Mouse (Mus musculus) 3T3-L1 (cell line): Measurements from ENCODE around the gene Cdh23.
A peak's percentile ranks its signal among the peaks of the same experiment; 100 is the strongest.

Experiments used
- DNase-seq: peaks from one replicate; pipeline ENCODE4 v3.0.0-alpha.2; 2015; ENCODE audit warnings: low read depth, low spot score

The Cdh23 gene

DNA sequence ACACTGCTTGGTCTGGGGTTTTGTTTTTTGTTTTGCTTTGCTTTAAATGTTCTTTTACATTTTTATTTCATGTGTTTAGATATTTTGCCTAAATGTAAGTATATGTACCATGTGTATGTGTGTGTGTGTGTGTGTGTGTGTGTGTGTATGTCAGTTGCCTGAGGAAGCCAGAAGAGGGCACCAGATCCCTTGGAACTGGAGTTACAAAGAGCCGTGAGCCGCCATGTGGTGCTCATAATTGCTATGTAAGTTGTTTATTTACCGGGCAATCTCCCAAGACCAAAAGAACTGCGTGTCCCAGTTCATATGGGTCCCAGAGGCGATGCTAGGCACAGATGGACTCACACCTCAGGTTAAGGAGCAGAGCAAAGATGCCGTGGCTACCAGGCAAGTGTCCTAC is 214.9 kb downstream of the Cdh23 start:
- no peak for DNase-seq

DNA sequence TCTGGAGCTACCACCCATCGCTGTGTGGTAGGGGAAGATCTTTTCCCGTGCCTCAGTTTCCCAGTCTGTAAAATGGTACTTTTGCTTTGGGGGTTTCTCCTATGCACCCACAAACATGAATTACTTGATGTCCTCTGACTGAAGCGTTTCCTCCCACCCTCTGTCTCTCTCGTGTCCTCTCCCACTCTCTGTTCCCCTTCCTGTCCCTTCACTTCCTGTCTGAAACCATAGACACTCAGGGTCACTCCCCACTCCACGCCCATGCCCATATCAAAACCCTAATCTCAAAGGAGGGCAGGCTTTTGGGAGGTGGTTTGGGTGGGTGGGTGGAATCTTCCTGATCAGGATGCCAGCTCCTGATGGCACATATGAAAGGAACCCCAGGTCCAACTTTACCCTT is 221.7 kb downstream of the Cdh23 start:
- no peak for DNase-seq

DNA sequence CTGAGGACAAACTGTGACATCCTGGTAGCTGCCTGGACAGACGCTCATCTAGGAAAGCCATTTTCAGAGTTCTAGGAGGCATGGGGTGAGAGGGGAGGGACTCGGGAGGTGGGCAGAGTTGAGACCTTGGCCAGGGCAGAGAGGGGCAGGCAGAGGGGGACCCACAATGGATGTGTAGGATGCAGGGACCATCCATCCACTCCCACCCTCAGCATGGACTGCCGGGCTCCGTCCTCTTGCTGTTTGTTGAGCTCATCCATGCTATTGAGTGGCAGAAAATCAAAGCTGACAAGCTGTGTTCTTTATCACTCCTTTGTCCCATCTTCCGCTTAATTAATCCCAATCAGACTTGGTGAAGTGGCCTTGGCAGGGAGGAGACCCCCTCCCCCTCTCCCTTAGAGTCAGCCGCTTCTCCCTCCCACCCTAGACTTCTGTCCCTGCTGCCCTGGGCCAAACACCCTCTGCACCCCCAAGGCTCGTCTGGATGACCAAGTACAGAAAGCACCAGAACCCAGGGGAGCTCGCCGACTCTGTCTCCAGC is 222.4 kb downstream of the Cdh23 start:
- DNase-seq = no peak

DNA sequence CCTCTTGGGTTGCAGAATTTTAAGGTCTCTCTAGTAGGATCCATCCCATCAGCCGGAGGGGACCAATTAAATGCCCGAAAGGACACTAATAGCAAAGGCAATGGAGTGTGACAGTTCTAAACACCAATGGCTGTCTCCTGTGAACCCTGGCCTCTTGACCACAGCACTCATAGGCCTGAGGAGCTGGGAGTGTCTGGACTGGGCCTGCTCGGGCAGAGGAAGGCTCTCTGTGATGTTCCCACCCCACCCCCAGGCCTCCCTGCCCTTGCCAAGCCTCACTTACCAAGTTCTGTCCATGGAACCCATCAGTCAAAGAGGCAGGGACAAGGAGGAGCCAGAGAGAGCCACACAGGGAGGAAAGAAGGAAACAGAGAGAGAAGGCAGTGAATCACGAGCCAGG is 228.5 kb downstream of the Cdh23 start:
- no peak for DNase-seq

DNA sequence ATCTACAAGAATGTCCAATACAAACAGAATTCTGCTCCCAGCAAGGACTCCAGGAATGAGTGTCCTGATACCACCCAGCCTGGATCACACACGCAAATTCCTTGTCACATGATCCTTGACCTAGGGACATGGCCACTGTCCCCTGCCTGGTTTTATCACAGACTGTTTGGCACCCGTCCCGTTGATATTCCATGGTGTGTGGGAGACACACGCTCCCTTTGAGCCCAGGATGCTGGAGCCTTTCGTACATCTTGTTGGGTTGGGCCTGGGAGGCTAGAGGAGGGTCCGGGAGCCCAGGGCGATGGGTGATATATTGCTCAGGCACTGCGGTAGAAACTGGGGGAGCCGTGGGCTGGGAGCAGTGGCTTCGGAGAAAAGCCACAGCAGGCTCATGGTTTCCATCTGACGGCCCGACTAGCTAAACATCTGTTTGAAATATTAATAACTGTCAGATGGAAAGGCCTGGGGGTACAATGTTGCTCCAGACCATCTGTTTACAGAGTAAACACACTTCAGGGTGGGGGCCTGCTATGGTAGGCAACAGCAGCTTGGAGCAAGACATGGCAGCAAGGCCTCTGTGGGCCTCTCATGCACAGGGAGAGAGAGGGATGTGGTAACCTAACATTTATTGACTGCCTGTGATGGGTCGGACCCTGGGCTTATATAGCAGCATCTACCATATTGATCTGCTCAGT is 232.2 kb downstream of the Cdh23 start:
- DNase-seq = no peak

DNA sequence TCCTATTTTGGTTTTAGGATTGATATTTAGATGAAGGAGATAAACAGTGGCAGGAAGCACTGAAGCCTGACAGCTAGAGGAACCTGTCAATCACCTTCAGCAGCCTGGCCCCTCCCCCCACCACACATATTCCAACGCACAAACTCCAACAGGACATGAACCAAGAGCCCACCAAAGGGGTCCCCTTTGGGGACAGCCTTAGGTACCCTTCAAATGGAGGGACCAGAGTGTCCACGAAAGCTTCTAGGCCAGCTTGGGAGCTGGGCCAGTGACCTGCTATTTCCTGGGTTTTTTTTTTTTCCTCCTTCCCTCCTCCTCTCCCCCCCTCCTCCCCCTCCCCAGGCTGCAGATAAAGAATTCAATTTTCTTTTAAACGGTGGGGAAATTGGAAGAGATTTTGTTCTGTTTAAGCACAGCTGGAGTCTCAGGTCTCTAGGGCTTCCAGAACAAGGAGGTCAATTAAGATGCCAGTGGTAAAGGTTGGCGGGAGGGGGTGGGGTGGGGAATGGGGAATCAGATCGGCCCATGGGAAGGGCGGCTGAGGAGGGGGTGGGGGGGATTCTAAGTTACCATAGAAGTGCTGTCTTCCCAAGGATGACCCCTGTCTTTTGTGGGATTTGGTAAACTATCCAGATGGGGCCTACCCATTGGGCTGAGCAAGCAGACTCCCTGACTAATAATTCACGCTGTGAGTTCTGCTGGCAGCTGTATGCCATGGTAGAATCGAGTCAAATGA is 239.5 kb downstream of the Cdh23 start:
- no peak for DNase-seq

DNA sequence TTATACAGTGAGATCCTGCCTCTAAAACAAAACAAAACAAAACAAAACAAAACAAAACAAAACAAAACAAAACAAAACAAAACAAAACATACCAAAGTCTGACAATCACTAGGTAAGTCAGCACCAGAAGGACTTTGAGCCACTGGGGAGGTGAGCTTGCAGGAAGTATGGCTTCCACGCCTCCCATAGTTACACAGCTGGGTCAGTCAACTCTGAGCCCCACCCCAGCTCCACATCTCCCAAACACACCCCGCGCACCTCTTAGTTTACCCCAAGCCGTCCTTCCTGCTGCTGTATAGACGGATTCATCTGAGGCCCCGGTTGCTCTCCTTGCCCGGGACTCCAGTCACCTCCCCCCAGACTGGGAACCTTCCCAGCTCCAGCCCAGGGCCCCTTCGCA is 241.1 kb downstream of the Cdh23 start:
- no peak for DNase-seq

DNA sequence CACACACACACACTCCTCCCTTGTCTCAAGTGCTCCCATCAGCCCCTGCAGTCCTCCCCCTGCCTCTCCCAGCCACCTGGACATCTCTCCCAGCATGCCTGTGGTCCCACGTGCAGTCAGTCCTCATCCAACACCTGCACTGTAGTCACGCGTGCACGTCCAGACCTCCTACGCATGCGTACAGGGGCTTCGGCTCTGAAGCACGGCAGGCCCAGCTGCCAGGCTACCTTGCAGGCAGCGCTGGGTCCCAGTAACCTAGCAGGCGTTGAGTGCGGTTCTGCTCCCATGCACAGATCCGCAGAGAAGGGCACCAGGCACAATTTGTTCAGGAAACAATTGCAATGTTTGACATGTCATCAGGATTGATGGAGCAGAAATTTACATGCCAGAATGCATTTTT is 249.1 kb downstream of the Cdh23 start:
- no peak for DNase-seq

DNA sequence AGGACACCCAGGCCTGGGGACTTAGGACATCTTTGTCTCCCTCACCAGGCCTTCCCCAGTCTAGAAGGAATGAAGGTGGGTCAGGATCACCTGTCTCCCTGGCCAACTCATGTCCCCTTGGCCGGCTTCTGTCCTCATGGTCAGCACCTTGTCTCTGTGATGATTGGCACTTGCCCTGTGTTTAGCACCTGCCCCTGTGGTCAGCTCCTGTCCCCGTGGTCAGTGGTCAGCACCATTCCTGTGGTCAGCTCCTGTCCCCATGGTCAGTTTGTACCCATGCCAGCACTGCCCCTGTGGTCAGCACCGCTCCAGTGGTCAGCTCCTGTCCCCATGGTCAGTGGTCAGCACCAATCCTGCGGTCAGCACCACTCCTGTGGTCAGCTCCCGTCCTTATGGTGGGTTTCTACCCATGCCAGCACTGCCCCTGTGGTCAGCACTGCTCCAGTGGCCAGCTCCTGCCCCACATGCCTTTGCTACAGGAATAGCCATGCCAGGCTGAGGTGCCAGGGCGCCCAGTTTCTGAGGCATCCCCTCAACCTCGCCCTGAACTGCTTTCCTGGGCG is 251.2 kb downstream of the Cdh23 start:
- DNase-seq = peak; percentile 63

DNA sequence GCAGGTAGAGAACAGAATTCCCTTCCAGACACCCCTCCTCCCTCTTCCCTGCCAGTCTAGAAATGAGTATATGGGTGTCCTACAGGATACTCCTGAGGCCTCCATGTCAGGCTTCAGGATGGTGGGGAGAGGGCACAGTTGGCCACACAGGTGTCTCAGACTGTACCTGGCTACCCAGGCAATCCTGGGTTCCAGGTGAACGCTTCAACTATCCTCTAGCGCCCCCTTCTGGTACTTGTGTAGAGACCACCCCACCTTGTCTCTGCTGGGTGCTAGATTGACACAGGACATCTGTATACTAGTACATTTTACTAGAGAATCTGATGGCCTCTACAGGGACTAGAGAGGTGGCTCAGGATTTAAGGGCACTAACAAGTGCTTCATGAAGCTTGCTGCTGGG is 253.2 kb downstream of the Cdh23 start:
- no peak for DNase-seq

DNA sequence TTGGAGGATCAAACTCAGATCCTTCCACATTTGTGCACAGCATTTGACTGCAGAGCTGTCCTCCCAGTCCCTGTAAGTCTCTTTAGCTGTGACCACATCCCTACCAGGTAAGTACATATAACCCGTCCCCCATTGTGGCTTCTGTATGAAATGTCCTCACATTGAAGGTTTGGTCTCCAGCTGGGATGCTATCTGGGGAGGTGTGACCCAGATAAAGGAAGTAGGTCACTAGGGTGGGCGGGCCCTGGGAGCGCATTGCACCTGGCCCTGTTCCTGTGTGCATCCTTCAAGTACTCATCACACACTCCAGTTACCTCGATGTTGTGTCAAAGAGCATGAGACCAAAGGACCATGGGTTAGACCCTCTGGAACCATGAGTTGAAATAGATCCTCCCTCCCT is 254.0 kb downstream of the Cdh23 start:
- DNase-seq = no peak

DNA sequence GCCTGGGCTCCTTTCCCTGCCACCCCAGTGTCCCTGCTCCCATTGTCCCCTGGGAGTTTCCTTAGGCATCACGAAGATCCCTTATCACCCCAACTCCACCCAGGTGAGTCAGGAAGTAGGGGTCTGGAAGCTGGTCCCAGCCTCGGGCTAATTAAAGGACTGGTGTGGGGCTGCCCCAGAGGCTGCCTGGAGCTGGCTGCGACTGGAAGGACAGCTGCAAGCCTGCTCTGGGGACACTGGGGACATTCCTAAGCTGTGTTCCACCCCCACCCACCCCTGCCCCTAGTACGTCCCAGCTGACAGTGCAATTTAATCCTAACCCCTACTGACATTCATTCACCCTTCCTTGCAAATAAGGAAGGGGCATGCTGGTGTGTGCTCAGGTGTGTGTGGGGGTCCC is 263.6 kb downstream of the Cdh23 start:
- no peak for DNase-seq

DNA sequence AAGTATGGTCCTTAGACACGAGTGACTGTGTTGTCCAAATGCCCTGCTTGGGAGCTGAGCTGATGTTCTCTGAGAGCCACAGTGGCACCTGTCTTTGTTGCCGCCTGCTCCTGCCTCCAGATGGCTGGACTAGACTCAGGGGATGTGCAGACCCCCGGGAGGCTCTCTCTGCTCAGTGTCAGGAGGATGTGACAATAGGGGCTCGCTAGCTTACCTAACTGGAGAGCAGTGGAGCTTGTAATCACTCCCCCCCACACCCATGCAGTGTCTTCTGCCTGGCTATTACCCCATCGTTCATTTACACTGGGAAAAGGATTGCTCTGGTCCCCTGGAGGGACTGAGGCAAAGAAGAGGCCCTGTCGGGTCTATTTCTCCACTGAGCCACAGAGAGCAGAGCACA is 265.7 kb downstream of the Cdh23 start:
- no peak for DNase-seq

DNA sequence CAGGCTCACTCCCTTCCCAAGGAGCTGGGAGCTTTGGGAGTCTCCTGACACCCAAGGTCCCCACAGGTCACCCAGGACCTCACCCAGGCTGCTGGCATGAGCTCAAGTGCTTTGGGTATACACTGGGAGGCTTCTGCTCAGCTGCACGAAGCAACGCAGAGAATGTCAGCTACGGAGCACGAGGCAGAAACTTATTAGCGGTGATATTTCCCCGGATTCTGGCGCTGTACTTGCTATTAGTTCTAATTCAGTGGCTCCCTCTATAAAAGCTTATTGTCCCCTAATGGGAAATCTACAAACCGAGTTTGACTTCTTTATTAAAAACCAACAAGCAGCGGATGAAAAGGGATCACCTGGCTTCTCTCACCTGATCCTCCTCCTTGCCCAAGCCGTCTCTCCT is 266.3 kb downstream of the Cdh23 start:
- DNase-seq = no peak

DNA sequence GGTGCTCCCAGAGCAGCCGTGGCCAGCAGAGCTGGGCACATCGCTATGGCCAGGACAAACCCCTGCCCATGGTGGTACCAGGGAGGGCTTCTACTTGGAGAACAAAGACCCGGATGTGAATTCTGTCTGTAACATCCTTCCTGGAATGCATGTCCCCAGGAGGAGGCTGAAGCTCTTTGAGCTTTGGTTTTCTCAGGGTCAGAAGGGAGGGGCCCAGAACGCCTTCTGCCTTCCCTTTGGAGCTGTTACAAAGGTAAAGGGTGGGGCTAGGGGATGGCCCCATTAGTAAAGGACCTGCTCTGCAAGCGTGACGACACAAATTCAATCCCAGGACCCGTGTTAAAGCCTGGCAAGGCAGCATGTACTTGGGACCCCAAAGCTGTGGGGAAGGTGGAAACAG is 273.5 kb downstream of the Cdh23 start:
- no peak for DNase-seq

DNA sequence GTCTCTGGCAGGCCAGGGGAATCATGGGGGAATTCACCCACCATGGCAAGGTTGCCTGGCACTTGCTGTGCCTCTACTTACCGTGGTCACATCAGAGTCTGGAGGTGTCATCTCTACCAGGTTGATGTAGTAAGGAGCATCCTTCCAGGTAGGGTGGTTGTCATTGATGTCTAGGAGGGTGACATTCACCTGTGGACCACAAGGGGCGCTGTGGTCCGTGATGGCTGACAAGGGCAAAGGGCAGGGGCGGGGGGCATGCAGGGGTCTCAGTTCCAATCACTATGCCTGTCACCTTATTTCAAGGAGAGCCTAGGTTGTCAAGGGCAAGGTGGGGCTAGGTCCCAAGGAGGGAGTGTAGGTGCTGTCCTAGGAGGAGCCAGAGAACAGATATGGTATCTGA is 276.7 kb downstream of the Cdh23 start:
- DNase-seq = no peak

DNA sequence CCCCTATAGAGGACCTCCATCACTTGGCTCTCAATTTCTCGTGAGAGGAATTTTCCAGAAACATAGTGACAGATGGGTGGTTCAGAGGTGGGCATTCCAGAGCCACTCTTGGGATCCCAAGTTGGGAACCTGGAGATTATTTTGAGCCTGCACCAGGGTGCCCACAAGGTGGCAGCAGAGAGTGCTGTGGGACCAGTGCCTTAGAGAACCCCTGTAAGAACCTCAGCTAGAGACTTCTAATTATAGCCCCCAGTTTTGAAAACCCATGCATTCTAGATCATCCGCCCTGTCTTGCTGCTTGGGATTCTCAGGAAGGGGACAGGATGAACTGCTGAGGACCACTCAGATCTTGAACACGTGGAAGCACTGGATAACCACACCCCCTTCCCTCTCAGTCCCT is 278.2 kb downstream of the Cdh23 start:
- DNase-seq = peak; percentile 73

DNA sequence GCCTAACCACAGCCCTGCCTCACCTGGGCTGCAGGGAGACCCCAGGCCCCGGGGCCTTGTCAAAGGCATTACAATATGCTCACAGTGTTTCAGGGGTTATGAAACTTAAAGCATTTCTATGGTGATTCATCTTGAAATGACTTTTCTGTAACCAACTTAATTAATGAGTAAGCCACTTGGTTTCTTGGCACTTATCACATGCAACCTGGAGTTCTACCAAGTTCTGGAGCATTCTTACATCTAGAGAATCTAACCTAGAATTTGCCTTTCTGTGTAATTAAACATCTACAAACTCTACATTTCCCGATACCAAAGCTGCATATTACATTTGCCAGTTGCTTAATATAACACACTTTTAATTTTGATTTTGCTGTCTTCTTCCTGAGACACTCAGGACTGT is 279.2 kb downstream of the Cdh23 start:
- DNase-seq = no peak

DNA sequence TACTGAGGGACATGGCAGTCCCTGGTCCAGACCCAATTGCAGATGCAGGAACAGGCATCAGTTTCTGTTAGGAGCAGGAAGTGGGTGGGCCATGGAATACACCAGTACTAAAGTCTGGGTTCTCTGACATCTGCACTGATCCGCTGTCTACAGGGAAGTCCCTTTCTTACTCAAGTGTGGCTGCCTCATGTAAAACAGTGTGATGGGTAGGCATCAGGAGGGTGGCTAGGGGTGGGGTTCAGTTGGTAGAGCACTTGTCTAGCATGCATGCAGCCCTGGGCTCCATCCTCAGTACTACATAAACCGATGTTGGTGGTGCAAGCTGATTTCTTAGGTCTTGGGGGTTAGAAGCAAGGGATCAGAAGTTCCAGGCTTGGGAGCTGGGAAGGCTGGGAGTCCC is 282.5 kb downstream of the Cdh23 start:
- DNase-seq = no peak

DNA sequence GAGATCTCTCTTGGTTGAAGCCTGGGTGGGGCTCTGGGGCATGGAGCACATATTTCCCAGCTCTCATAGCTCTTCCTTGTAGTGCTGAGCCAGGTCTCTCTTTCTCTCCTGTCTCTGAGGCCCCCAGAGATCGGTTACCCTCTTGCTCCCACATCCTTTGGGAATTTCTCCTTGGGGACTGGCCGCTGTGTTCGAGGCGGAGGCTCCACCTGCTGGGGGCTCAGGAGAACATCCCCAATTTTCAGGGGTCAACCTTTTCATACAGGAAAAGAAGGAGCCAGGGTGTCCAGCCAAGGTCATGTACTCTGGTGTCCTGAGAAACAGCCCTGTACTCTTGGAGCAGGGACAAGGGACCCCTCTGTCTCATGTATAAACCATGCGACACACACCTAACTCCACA is 284.5 kb downstream of the Cdh23 start:
- DNase-seq = peak; percentile 30

DNA sequence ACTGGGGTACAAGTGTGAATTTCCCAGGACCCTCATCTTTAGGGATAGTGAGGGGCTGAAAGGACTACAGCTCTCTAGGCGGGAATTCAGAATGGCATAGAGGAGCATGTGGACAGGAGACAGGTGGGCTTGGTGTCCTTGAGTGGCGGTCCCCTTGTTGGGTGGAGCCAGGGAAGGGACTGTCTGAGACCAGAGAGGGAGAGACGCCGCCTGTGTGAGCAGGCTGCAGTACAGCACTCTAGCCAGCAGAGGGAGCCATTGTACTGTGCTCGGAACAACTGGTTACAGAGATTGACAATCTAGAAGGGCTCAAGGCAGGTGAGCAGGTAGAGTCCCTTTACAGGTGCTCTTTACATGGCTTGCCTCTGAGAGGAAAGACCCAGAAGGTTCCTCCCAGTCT is 288.5 kb downstream of the Cdh23 start:
- peak; percentile 69 for DNase-seq

DNA sequence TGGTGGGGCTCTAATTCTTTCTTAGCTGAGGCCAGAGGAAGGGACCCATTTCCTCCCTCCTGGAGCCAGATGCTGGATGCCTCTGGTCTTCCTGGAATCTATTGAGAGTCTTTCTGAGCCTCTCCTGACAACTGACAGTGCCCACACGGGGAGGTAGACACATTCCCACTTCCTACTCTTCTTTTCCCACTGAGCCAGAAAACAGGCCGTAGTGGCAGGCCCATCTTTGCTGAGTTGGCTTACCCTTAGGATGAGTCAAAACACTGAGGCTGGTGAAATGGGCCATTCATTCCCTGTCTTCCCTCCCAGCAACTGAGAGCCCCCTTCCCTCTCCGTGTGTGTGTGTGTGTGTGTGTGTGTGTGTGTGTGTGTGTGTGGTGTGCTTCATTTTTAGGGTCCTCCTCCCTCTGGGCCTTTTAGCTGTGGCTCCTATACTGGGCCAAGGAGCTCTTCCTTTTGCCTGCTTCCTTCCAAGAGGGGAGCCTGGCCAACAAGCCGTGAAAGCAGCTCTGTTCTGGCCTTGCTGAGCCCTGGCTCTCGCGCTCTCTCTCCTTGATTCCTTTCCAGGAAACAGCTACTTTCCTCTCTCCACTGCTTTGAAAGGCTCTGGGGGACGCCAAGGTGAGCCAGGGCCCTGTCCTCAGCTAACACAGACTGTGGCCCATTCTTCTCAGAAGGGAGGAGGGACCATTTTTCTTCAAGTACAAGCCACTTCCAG is 290.7 kb downstream of the Cdh23 start:
- DNase-seq = peak; percentile 10
